Mouse (Mus musculus) cortical plate, adult 2 months (tissue): ENCODE data around the gene Kcng3.

Experiments
- CTCF ChIP-seq: fragments of 200-500 bp; IDR thresholded peaks from 2 replicates; pipeline ENCODE4 v1.5.1; 2011; ENCODE audit warnings: mild to moderate bottlenecking, control low read depth, low read length; ENCODE audit not compliant: insufficient read depth; ENCODE audit errors: extremely low read depth
- POLR2A ChIP-seq: fragments of 200-500 bp; IDR thresholded peaks from 2 replicates; pipeline ENCODE4 v1.6.1; 2011; ENCODE audit warnings: mild to moderate bottlenecking, low read length, control low read depth; ENCODE audit not compliant: insufficient read depth; ENCODE audit errors: extremely low read depth

GRCm38 (mm10) chr17:83594526-83594925 lies 37.2 kb downstream of the Kcng3 start:
- TF ChIP-seq CTCF, result no peak
- TF ChIP-seq POLR2A, result no peak
